Mouse (Mus musculus) intestine, embryonic 16.5 days (tissue): ENCODE measurements around the gene C1qtnf4. TPM values are rescaled to one million over a fixed set of nuclear protein-coding genes. Genes with fewer than 3 reads are reported as not detected.

Source experiments
- ATAC-seq: fragments of 200-750 bp; cut with Nextera tagmentation; 2 replicates; pipeline ENCODE4 v1.8.0; 2017; ENCODE audit warnings: moderate TSS enrichment, moderate library complexity
- H3K27ac ChIP-seq: fragments of 300-500 bp; sonication (generic); 2 replicates; pipeline ENCODE4 v1.5.1; 2014; ENCODE audit warnings: mild to moderate bottlenecking, low read length
- H3K27me3 ChIP-seq: fragments of 300-500 bp; sonication (generic); replicated peaks from 2 replicates; pipeline ENCODE4 v1.6.1; 2014; ENCODE audit warnings: low read length, control low read depth, mixed read lengths; ENCODE audit not compliant: control insufficient read depth, insufficient read depth
- H3K36me3 ChIP-seq: fragments of 300-500 bp; sonication (generic); 2 replicates; pipeline ENCODE4 v1.6.1; 2014; ENCODE audit warnings: low read length, control low read depth; ENCODE audit not compliant: control insufficient read depth, insufficient read depth
- H3K4me1 ChIP-seq: fragments of 300-500 bp; sonication (generic); 2 replicates; pipeline ENCODE4 v1.6.1; 2014; ENCODE audit warnings: low read length, control low read depth, mixed read lengths; ENCODE audit not compliant: control insufficient read depth, insufficient read depth
- H3K4me2 ChIP-seq: fragments of 300-500 bp; sonication (generic); 2 replicates; pipeline ENCODE4 v1.6.1; 2014; ENCODE audit warnings: low read depth, low read length, control low read depth
- H3K4me3 ChIP-seq: fragments of 300-500 bp; sonication (generic); 2 replicates; pipeline ENCODE4 v1.5.1; 2014; ENCODE audit warnings: mild to moderate bottlenecking, low read length
- H3K9ac ChIP-seq: fragments of 300-500 bp; sonication (generic); 2 replicates; pipeline ENCODE4 v1.6.1; 2014; ENCODE audit warnings: low read depth, low read length
- H3K9me3 ChIP-seq: fragments of 300-500 bp; sonication (generic); 2 replicates; pipeline ENCODE4 v1.6.1; 2016; ENCODE audit warnings: low read length, control low read depth; ENCODE audit not compliant: control insufficient read depth
- WGBS: fragments of 180-500 bp; shearing (Covaris S2); extraction: QIAGEN DNeasy Blood & Tissue Kit; methylation state at CpG from one replicate; pipeline ENCODE4 v1.1.7; 2014; 5-methylcytosine and 5-hydroxymethylcytosine counted together
- polyA plus RNA-seq: library from polyadenylated mRNA; unstranded; fragments of >200 nt; fragmentation: Nextera tagmentation; extraction: Ambion mirVana; gene quantifications from 2 replicates; pipeline ENCODE4 v1.2.1, GENCODE M21; 2015

The C1qtnf4 gene
- 3.3 and 4.8 TPM in 2 replicates for polyA plus RNA-seq

- Histone ChIP-seq H3K4me1 (peaks cover 16% of the 10 kb centered on the region), H3K9ac (peak within 1 kb of the TSS; percentile 61), H3K4me2 (peak within 1 kb of the TSS; percentile 91), H3K36me3 (no peaks in the 10 kb centered on the region), H3K27me3 (peaks cover 30% of the 10 kb centered on the region), H3K27ac (no peak within 1 kb of the TSS), H3K4me3 (peak within 1 kb of the TSS; percentile 52), H3K9me3 (no peaks in the 10 kb centered on the region)
- WGBS, result 2% methylated on average over 44 of the region's 45 CpGs
- ATAC-seq, result peak; percentile 27; the same call in 1 of the 2 replicates
These were observed at the start of gene C1qtnf4 for GRCm38 (mm10) chr2:90885218-90886041. C1qtnf4 (plus strand) TSS chr2:90885860.

GRCm38 (mm10) chr2:90838621-90839020, 47.0 kb upstream of the C1qtnf4 start:
- ATAC-seq, result no peak
- Histone ChIP-seq H3K36me3 (no peaks in the 10 kb centered on the region), H3K27me3 (no peaks in the 10 kb centered on the region), H3K4me2 (no peak overlapping the region), H3K9ac (no peak overlapping the region), H3K9me3 (no peaks in the 10 kb centered on the region), H3K27ac (no peak overlapping the region), H3K4me3 (no peak overlapping the region), H3K4me1 (no peaks in the 10 kb centered on the region)
- WGBS, result 78% methylated on average over 2 of the region's 2 CpGs

DNA sequence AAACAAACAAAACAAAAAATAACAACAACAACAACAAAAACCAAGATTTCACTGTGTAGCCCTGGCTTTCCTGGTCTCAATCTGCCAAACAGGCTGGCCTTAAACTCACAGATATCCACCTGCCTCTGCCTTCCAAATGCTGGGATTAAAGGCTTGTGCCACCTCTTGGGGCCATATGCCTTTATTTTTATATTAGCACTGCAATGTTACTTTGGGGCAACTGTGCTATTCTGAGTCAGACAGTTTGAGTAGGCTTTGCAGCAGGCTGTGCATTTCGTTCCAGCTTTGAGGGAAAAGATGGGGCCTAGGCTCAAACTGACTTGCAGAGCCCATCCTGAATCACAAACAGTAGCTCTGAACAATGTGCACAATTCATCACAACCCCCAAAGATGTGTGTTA, 42.0 kb upstream of the C1qtnf4 start:
- H3K36me3 ChIP-seq, result no peaks in the 10 kb centered on the region
- 68% methylated on average over 1 of the region's 1 CpGs for WGBS
- H3K4me2 ChIP-seq, result no peak overlapping the region
- H3K9me3 ChIP-seq, result no peaks in the 10 kb centered on the region
- no peak overlapping the region for H3K4me3 ChIP-seq
- no peak for ATAC-seq
- H3K27ac ChIP-seq, result no peak overlapping the region
- H3K9ac ChIP-seq, result no peak overlapping the region
- no peaks in the 10 kb centered on the region for H3K27me3 ChIP-seq
- H3K4me1 ChIP-seq, result peaks cover 3% of the 10 kb centered on the region; the same call in 1 of the 2 replicates

- H3K4me2 ChIP-seq, result no peak overlapping the region
- H3K4me1 ChIP-seq, result peaks cover 5% of the 10 kb centered on the region; the same call in 1 of the 2 replicates
- no peaks in the 10 kb centered on the region for H3K27me3 ChIP-seq
- H3K36me3 ChIP-seq, result no peaks in the 10 kb centered on the region
- no peak overlapping the region for H3K4me3 ChIP-seq
- ATAC-seq, result no peak
- H3K9me3 ChIP-seq, result no peaks in the 10 kb centered on the region
- WGBS, result 70% methylated on average over 5 of the region's 5 CpGs
- no peak overlapping the region for H3K27ac ChIP-seq
- H3K9ac ChIP-seq, result no peak overlapping the region
These were observed 41.4 kb upstream of the C1qtnf4 start for GRCm38 (mm10) chr2:90844262-90844661.

GRCm38 (mm10) chr2:90845234-90845633, 40.4 kb upstream of the C1qtnf4 start:
- Histone ChIP-seq H3K4me3 (no peak overlapping the region), H3K27me3 (no peaks in the 10 kb centered on the region), H3K4me2 (peak overlapping the region; percentile 25; the same call in 1 of the 2 replicates), H3K9me3 (no peaks in the 10 kb centered on the region), H3K27ac (peak overlapping the region; percentile 57; the same call in 1 of the 2 replicates), H3K9ac (no peak overlapping the region), H3K4me1 (peaks cover 5% of the 10 kb centered on the region; the same call in 1 of the 2 replicates), H3K36me3 (no peaks in the 10 kb centered on the region)
- peak; percentile 65 for ATAC-seq
- 58% methylated on average over 5 of the region's 5 CpGs for WGBS

DNA sequence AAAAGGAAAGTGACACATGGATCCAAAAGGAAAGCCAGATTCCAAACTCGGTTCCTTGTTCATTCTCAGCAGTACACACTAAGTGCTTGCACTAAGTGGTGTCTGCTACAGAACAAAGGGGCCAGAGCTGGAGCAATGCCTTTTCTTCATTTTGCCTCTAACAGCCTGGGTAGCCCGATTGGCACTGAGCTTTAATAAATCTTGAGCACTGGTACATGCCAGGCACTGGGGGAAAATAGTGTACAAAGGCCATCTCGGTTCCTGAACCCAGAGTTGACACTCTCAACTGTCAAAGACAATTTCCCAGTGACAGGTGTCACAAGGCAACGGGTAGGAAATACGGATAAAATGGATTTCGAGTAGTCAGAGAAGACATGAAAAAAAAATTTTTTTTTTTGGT, 39.5 kb upstream of the C1qtnf4 start:
- Histone ChIP-seq H3K4me3 (peak overlapping the region; percentile 88), H3K27me3 (no peaks in the 10 kb centered on the region), H3K9me3 (no peaks in the 10 kb centered on the region), H3K27ac (peak overlapping the region; percentile 84), H3K4me2 (peak overlapping the region; percentile 78), H3K9ac (peak overlapping the region; percentile 72), H3K36me3 (no peaks in the 10 kb centered on the region), H3K4me1 (peaks cover 5% of the 10 kb centered on the region; the same call in 1 of the 2 replicates)
- no peak for ATAC-seq
- 47% methylated on average over 6 of the region's 6 CpGs for WGBS

DNA sequence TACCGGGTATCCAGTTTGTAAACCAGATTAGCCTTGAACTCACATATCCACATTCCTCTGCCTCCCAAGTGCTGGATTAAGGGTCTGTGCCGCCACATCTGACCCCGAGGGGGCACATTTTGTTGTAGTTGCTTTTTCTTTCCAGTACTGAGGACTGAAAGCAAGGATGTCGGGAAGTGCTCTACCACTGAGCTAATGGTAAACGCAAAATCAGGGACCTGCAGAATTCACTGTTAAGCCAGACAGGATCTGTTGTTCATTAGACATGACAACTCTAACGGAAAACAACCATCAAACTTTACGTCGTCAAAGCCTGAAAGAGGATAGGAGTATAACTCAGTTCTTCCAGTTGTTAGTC, 39.1 kb upstream of the C1qtnf4 start:
- Histone ChIP-seq H3K9me3 (no peaks in the 10 kb centered on the region), H3K27ac (peak overlapping the region; percentile 84), H3K27me3 (no peaks in the 10 kb centered on the region), H3K36me3 (no peaks in the 10 kb centered on the region), H3K4me3 (peak overlapping the region; percentile 88), H3K4me2 (peak overlapping the region; percentile 78), H3K9ac (peak overlapping the region; percentile 72), H3K4me1 (peaks cover 5% of the 10 kb centered on the region; the same call in 1 of the 2 replicates)
- 3% methylated on average over 8 of the region's 8 CpGs for WGBS
- ATAC-seq, result no peak; the same call in 1 of the 2 replicates

- peak within 1 kb of the TSS; percentile 85 for H3K9ac ChIP-seq
- peak; percentile 95 for ATAC-seq
These were observed 38.5 kb upstream of the C1qtnf4 start, which contains the start of gene Mtch2 for GRCm38 (mm10) chr2:90846955-90847680. Mtch2 (plus strand) TSS chr2:90847155.

GRCm38 (mm10) chr2:90847681-90848050, 38.0 kb upstream of the C1qtnf4 start:
- peak overlapping the region; percentile 87 for H3K27ac ChIP-seq
- H3K4me1 ChIP-seq, result peaks cover 5% of the 10 kb centered on the region; the same call in 1 of the 2 replicates
- no peak for ATAC-seq
- under 1% methylated on average over 13 of the region's 13 CpGs for WGBS
- peak overlapping the region; percentile 85 for H3K9ac ChIP-seq
- H3K9me3 ChIP-seq, result no peaks in the 10 kb centered on the region
- H3K4me2 ChIP-seq, result peak overlapping the region; percentile 67
- peak overlapping the region; percentile 88 for H3K4me3 ChIP-seq
- no peaks in the 10 kb centered on the region for H3K36me3 ChIP-seq
- H3K27me3 ChIP-seq, result no peaks in the 10 kb centered on the region

More at GRCm38 (mm10) chr2:90846955-90847680, 38.5 kb upstream of the C1qtnf4 start, which contains the start of gene Mtch2:
- Histone ChIP-seq H3K9me3 (no peaks in the 10 kb centered on the region), H3K4me1 (peaks cover 5% of the 10 kb centered on the region; the same call in 1 of the 2 replicates), H3K27me3 (no peaks in the 10 kb centered on the region), H3K27ac (peak within 1 kb of the TSS; percentile 87), H3K4me2 (peak within 1 kb of the TSS; percentile 78), H3K36me3 (no peaks in the 10 kb centered on the region), H3K4me3 (peak within 1 kb of the TSS; percentile 88)
- WGBS, result 0% methylated on average over 66 of the region's 67 CpGs
